8 mouse cellular contexts compared by ENCODE assay signal in the genomic region with DNA sequence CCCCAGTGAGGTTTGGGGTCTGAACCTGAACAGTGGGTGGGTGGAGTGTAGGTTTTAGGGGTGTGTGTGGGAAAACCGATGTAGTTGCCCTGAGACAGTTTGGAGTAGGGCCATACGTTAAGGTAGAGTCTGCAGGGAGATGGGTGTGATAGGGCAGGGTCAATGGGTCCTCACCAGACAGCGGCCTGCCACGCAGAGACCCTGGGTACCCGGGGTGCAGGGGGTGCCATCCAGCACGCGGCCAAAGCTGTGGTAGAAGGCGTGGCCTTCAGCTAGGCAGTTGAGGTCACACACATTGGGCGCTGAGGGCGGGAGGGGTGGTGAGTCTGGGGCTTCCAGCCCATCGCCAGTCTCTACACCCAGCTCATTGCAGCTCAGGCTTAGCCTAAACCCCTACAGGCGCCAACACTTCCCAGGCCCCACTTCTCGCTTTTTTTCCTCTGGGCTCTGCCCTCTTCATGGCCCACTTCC. TPM values are rescaled to one million over a fixed set of nuclear protein-coding genes. Genes with fewer than 3 reads are reported as not detected.
DNase-seq lines count a peak whose midpoint lies in the region; ATAC-seq lines count a peak whose summit lies in the region.

No protein-coding gene starts in this region.

- ATAC-seq in heart, embryonic 15.5 days (replicated peaks; ENCODE audit: insufficient number of reproducible peaks, insufficient read depth, low FRiP score, low read depth): 0 out of 2 replicates have a peak, but pooled peaks have one; percentile 1
- peak; percentile 4; the same call in 1 of the 2 replicates for ATAC-seq in embryonic facial prominence, embryonic 11.5 days (replicated peaks; ENCODE audit: insufficient number of reproducible peaks, low FRiP score, low TSS enrichment, low read depth)
- ATAC-seq in hindbrain, embryonic 15.5 days (ENCODE audit: low FRiP score, low read depth): peak; percentile 21; the same call in 1 of the 2 replicates
- ATAC-seq in midbrain, embryonic 15.5 days (replicated peaks): peak; percentile 16; the same call in 1 of the 2 replicates
- ATAC-seq in megakaryocyte-erythroid progenitor cell, adult 5-6 weeks (replicated peaks; ENCODE audit: low FRiP score, low TSS enrichment, poor library complexity, severe bottlenecking): no peak; the same call in 1 of the 2 replicates
- ATAC-seq in monocyte, adult 5-6 weeks (replicated peaks; ENCODE audit: insufficient number of reproducible peaks, low FRiP score, low TSS enrichment, poor library complexity, severe bottlenecking): no peak

- DNase-seq in heart, adult 8-10 months (ENCODE audit: low spot score): no peak
- DNase-seq in embryonic facial prominence, embryonic 11.5 days (ENCODE audit: low spot score): no peak
- no peak for DNase-seq in right cerebral cortex, adult 18-20 months

- H3K27me3 ChIP-seq in heart, embryonic 15.5 days: peaks cover 84% of the 10 kb centered on the region
- peaks cover 78% of the 10 kb centered on the region for H3K27me3 ChIP-seq in embryonic facial prominence, embryonic 11.5 days (ENCODE audit: control insufficient read depth, insufficient read depth, low read length)
- peaks cover 80% of the 10 kb centered on the region for H3K27me3 ChIP-seq in hindbrain, embryonic 15.5 days
- peaks cover 81% of the 10 kb centered on the region for H3K27me3 ChIP-seq in midbrain, embryonic 15.5 days (replicated peaks)

- no peak overlapping the region for H3K9ac ChIP-seq in heart, embryonic 15.5 days
- H3K9ac ChIP-seq in embryonic facial prominence, embryonic 11.5 days (replicated peaks; ENCODE audit: low read length): no peak overlapping the region
- H3K9ac ChIP-seq in hindbrain, embryonic 15.5 days: no peak overlapping the region
- H3K9ac ChIP-seq in midbrain, embryonic 15.5 days: no peak overlapping the region

- WGBS in heart, embryonic 15.5 days: 39% methylated on average over 13 of the region's 13 CpGs
- 22% methylated on average over 11 of the region's 13 CpGs for WGBS in embryonic facial prominence, embryonic 11.5 days
- 24% methylated on average over 12 of the region's 13 CpGs for WGBS in hindbrain, embryonic 15.5 days
- 24% methylated on average over 13 of the region's 13 CpGs for WGBS in midbrain, embryonic 15.5 days

- peaks cover 55% of the 10 kb centered on the region for H3K4me1 ChIP-seq in heart, embryonic 15.5 days (replicated peaks)
- peaks cover 5% of the 10 kb centered on the region for H3K4me1 ChIP-seq in embryonic facial prominence, embryonic 11.5 days (ENCODE audit: control insufficient read depth, insufficient read depth, low read length)
- peaks cover 36% of the 10 kb centered on the region for H3K4me1 ChIP-seq in hindbrain, embryonic 15.5 days (replicated peaks)
- H3K4me1 ChIP-seq in midbrain, embryonic 15.5 days: peaks cover 30% of the 10 kb centered on the region

- no peak overlapping the region for H3K27ac ChIP-seq in heart, embryonic 15.5 days
- no peak overlapping the region for H3K27ac ChIP-seq in embryonic facial prominence, embryonic 11.5 days (replicated peaks; ENCODE audit: low read depth, low read length)
- H3K27ac ChIP-seq in hindbrain, embryonic 15.5 days (replicated peaks): no peak overlapping the region
- H3K27ac ChIP-seq in midbrain, embryonic 15.5 days: no peak overlapping the region

- H3K4me2 ChIP-seq in heart, embryonic 15.5 days: peak overlapping the region; percentile 58
- H3K4me2 ChIP-seq in embryonic facial prominence, embryonic 11.5 days (ENCODE audit: low read depth, low read length): peak overlapping the region; percentile 0
- H3K4me2 ChIP-seq in hindbrain, embryonic 15.5 days: peak overlapping the region; percentile 56
- H3K4me2 ChIP-seq in midbrain, embryonic 15.5 days: peak overlapping the region; percentile 56

- H3K4me3 ChIP-seq in heart, embryonic 15.5 days: peak overlapping the region; percentile 40
- no peak overlapping the region for H3K4me3 ChIP-seq in embryonic facial prominence, embryonic 11.5 days (ENCODE audit: low read depth, low read length)
- peak overlapping the region; percentile 32 for H3K4me3 ChIP-seq in hindbrain, embryonic 15.5 days
- H3K4me3 ChIP-seq in midbrain, embryonic 15.5 days: peak overlapping the region; percentile 32

- H3K9me3 ChIP-seq in heart, embryonic 15.5 days (replicated peaks): no peaks in the 10 kb centered on the region
- H3K9me3 ChIP-seq in embryonic facial prominence, embryonic 11.5 days (replicated peaks; ENCODE audit: control insufficient read depth, low read length): no peaks in the 10 kb centered on the region
- H3K9me3 ChIP-seq in hindbrain, embryonic 15.5 days: no peaks in the 10 kb centered on the region
- H3K9me3 ChIP-seq in midbrain, embryonic 15.5 days: no peaks in the 10 kb centered on the region

- no peaks in the 10 kb centered on the region for H3K36me3 ChIP-seq in heart, embryonic 15.5 days
- no peaks in the 10 kb centered on the region for H3K36me3 ChIP-seq in embryonic facial prominence, embryonic 11.5 days (replicated peaks; ENCODE audit: control insufficient read depth, insufficient read depth, low read depth, low read length)
- no peaks in the 10 kb centered on the region for H3K36me3 ChIP-seq in hindbrain, embryonic 15.5 days
- H3K36me3 ChIP-seq in midbrain, embryonic 15.5 days (replicated peaks): no peaks in the 10 kb centered on the region

RNA-seq across cellular contexts. Expression of a gene that starts 4.8 kb away (rescaled TPM):
- polyA plus RNA-seq in heart, embryonic 15.5 days (2015; fragmentation: Nextera tagmentation; extraction: Ambion mirVana): 10.9 and 12.7 TPM in 2 replicates
- 100 to 1,000 TPM in 2 of 4 experiments, 10 to 100 TPM in 2; 87.9 to 109 (median 99.6) TPM for total RNA-seq in heart, adult 8-10 months (2022)
- 0.14 and 0.88 TPM in 2 replicates for polyA plus RNA-seq in embryonic facial prominence, embryonic 11.5 days (2014; fragmentation: Nextera tagmentation; extraction: Ambion mirVana)
- 0.76 and 1.2 TPM in 2 replicates for polyA plus RNA-seq in hindbrain, embryonic 15.5 days (2015; fragmentation: Nextera tagmentation; extraction: Ambion mirVana)
- polyA plus RNA-seq in midbrain, embryonic 15.5 days (2015; fragmentation: Nextera tagmentation; extraction: Ambion mirVana): 0.67 and 0.79 TPM in 2 replicates
- total RNA-seq in megakaryocyte-erythroid progenitor cell, adult 5-6 weeks (2014; fragmentation: Nextera tagmentation): 1.5 and 3.3 TPM in 2 replicates
- total RNA-seq in megakaryocyte-erythroid progenitor cell, adult 5-6 weeks (2017): 0.30 and 2.3 TPM in 2 replicates
- total RNA-seq in monocyte, adult 5-6 weeks (2017): 0.10 to 0.43 TPM in 2 of 3 replicates, not detected in the other

RNA-seq across cellular contexts. Expression of a gene that starts 12.8 kb away (rescaled TPM):
- polyA plus RNA-seq in heart, embryonic 15.5 days (2015; fragmentation: Nextera tagmentation; extraction: Ambion mirVana): 0.06 and 0.09 TPM in 2 replicates
- 1 to 10 TPM in 2 of 4 experiments, under 1 TPM in 2; 0.91 to 1.3 (median 1.1) TPM for total RNA-seq in heart, adult 8-10 months (2022)
- 0.26 and 0.52 TPM in 2 replicates for polyA plus RNA-seq in embryonic facial prominence, embryonic 11.5 days (2014; fragmentation: Nextera tagmentation; extraction: Ambion mirVana)
- 6.1 and 6.4 TPM in 2 replicates for polyA plus RNA-seq in hindbrain, embryonic 15.5 days (2015; fragmentation: Nextera tagmentation; extraction: Ambion mirVana)
- 6.2 TPM in 2 replicates for polyA plus RNA-seq in midbrain, embryonic 15.5 days (2015; fragmentation: Nextera tagmentation; extraction: Ambion mirVana)
- 0.79 TPM in 1 of 2 replicates, not detected in the other for total RNA-seq in megakaryocyte-erythroid progenitor cell, adult 5-6 weeks (2014; fragmentation: Nextera tagmentation)
- not detected in 2 replicates for total RNA-seq in megakaryocyte-erythroid progenitor cell, adult 5-6 weeks (2017)
- total RNA-seq in monocyte, adult 5-6 weeks (2017): not detected in 3 replicates

RNA-seq across cellular contexts. Expression of a gene that starts 13.7 kb away (rescaled TPM):
- polyA plus RNA-seq in heart, embryonic 15.5 days (2015; fragmentation: Nextera tagmentation; extraction: Ambion mirVana): 1.6 and 3.4 TPM in 2 replicates
- total RNA-seq in heart, adult 8-10 months (2022): 1 to 10 TPM; 3.1 to 7.6 (median 5.0) TPM
- 4.3 and 4.5 TPM in 2 replicates for polyA plus RNA-seq in embryonic facial prominence, embryonic 11.5 days (2014; fragmentation: Nextera tagmentation; extraction: Ambion mirVana)
- polyA plus RNA-seq in hindbrain, embryonic 15.5 days (2015; fragmentation: Nextera tagmentation; extraction: Ambion mirVana): 5.7 and 7.1 TPM in 2 replicates
- 5.5 TPM in 2 replicates for polyA plus RNA-seq in midbrain, embryonic 15.5 days (2015; fragmentation: Nextera tagmentation; extraction: Ambion mirVana)
- total RNA-seq in megakaryocyte-erythroid progenitor cell, adult 5-6 weeks (2014; fragmentation: Nextera tagmentation): 23.1 and 23.7 TPM in 2 replicates
- 2.7 and 6.8 TPM in 2 replicates for total RNA-seq in megakaryocyte-erythroid progenitor cell, adult 5-6 weeks (2017)
- not detected in 3 replicates for total RNA-seq in monocyte, adult 5-6 weeks (2017)

RNA-seq across cellular contexts. Expression of a gene that starts 14.2 kb away (rescaled TPM):
- 1.3 and 1.5 TPM in 2 replicates for polyA plus RNA-seq in heart, embryonic 15.5 days (2015; fragmentation: Nextera tagmentation; extraction: Ambion mirVana)
- 1 to 10 TPM; 1.7 to 3.1 (median 2.7) TPM for total RNA-seq in heart, adult 8-10 months (2022)
- 1.6 and 2.9 TPM in 2 replicates for polyA plus RNA-seq in embryonic facial prominence, embryonic 11.5 days (2014; fragmentation: Nextera tagmentation; extraction: Ambion mirVana)
- 6.1 and 6.7 TPM in 2 replicates for polyA plus RNA-seq in hindbrain, embryonic 15.5 days (2015; fragmentation: Nextera tagmentation; extraction: Ambion mirVana)
- polyA plus RNA-seq in midbrain, embryonic 15.5 days (2015; fragmentation: Nextera tagmentation; extraction: Ambion mirVana): 4.4 and 5.8 TPM in 2 replicates
- 16.1 and 23.0 TPM in 2 replicates for total RNA-seq in megakaryocyte-erythroid progenitor cell, adult 5-6 weeks (2014; fragmentation: Nextera tagmentation)
- 1.6 and 2.6 TPM in 2 replicates for total RNA-seq in megakaryocyte-erythroid progenitor cell, adult 5-6 weeks (2017)
- 0.57 TPM in 1 of 3 replicates, not detected in the others for total RNA-seq in monocyte, adult 5-6 weeks (2017)

RNA-seq across cellular contexts. Expression of a gene that starts 23.1 kb away (rescaled TPM):
- polyA plus RNA-seq in heart, embryonic 15.5 days (2015; fragmentation: Nextera tagmentation; extraction: Ambion mirVana): 32.4 and 36.8 TPM in 2 replicates
- 10 to 100 TPM; 14.3 to 19.8 (median 16.3) TPM for total RNA-seq in heart, adult 8-10 months (2022)
- 36.5 and 41.6 TPM in 2 replicates for polyA plus RNA-seq in embryonic facial prominence, embryonic 11.5 days (2014; fragmentation: Nextera tagmentation; extraction: Ambion mirVana)
- polyA plus RNA-seq in hindbrain, embryonic 15.5 days (2015; fragmentation: Nextera tagmentation; extraction: Ambion mirVana): 29.8 and 30.1 TPM in 2 replicates
- polyA plus RNA-seq in midbrain, embryonic 15.5 days (2015; fragmentation: Nextera tagmentation; extraction: Ambion mirVana): 25.4 and 28.0 TPM in 2 replicates
- total RNA-seq in megakaryocyte-erythroid progenitor cell, adult 5-6 weeks (2014; fragmentation: Nextera tagmentation): 34.1 and 50.4 TPM in 2 replicates
- total RNA-seq in megakaryocyte-erythroid progenitor cell, adult 5-6 weeks (2017): 16.6 and 21.3 TPM in 2 replicates
- 23.5 to 28.1 TPM (median 27.6 TPM) in 3 replicates for total RNA-seq in monocyte, adult 5-6 weeks (2017)

Comparison
In these comparisons a context has a peak if more than half of its experiments do, and no peak if none do; other contexts are left out.
1. ATAC-seq: peak in heart, embryonic 15.5 days (single experiment), embryonic facial prominence, embryonic 11.5 days (single experiment), hindbrain, embryonic 15.5 days (single experiment) and midbrain, embryonic 15.5 days (single experiment); none in megakaryocyte-erythroid progenitor cell, adult 5-6 weeks (single experiment) and monocyte, adult 5-6 weeks (single experiment).
2. H3K4me2 ChIP-seq: peak in every context shown above with its lines; median percentile 58 in heart, embryonic 15.5 days; 56 in hindbrain, embryonic 15.5 days; 56 in midbrain, embryonic 15.5 days; 0 in embryonic facial prominence, embryonic 11.5 days.